Mouse (Mus musculus) right cerebral cortex, postnatal 36 days (tissue): ENCODE measurements around the gene Tmem132c.
"Not testable (repeated sequence)": the region's sequence is repeated elsewhere in the genome, so short reads cannot be mapped to it uniquely, and the experiment has no call there.

ENCODE experiments used
- DNase-seq, 2 experiments: peaks; one replicate each; pipeline ENCODE4 v3.0.0; 2022; ENCODE audit warnings: low spot score in 2 of 2, mixed read lengths in 1 of 2

Gene Tmem132c

GRCm38 (mm10) chr5:127344721-127345120 lies 103.1 kb downstream of the Tmem132c start:
- no peak for DNase-seq

- DNase-seq: no peak
Measured at GRCm38 (mm10) chr5:127346364-127346763, 104.8 kb downstream of the Tmem132c start.

GRCm38 (mm10) chr5:127347053-127347748 lies 105.6 kb downstream of the Tmem132c start:
- no peak for DNase-seq

- DNase-seq: no peak
Measured at GRCm38 (mm10) chr5:127349221-127350065, 107.8 kb downstream of the Tmem132c start.

GRCm38 (mm10) chr5:127353002-127353401 lies 111.4 kb downstream of the Tmem132c start:
- DNase-seq: no peak

GRCm38 (mm10) chr5:127355836-127356235 lies 114.2 kb downstream of the Tmem132c start:
- no peak for DNase-seq

GRCm38 (mm10) chr5:127357878-127358277 lies 116.3 kb downstream of the Tmem132c start:
- DNase-seq: not testable (repeated sequence)

- DNase-seq: no peak
Measured at GRCm38 (mm10) chr5:127361145-127361544, 119.5 kb downstream of the Tmem132c start.

- DNase-seq: no peak
Measured at GRCm38 (mm10) chr5:127365061-127365460, 123.5 kb downstream of the Tmem132c start.

GRCm38 (mm10) chr5:127368191-127368590 lies 126.6 kb downstream of the Tmem132c start:
- no peak for DNase-seq

GRCm38 (mm10) chr5:127369812-127370211 lies 128.2 kb downstream of the Tmem132c start:
- DNase-seq: no peak

- no peak for DNase-seq
Measured at GRCm38 (mm10) chr5:127370503-127370902, 128.9 kb downstream of the Tmem132c start.

GRCm38 (mm10) chr5:127374251-127374650 lies 132.6 kb downstream of the Tmem132c start:
- peak; percentile 46 to 81 for DNase-seq

GRCm38 (mm10) chr5:127375654-127376053 lies 134.0 kb downstream of the Tmem132c start:
- DNase-seq: peak in 1 of 2 experiments; percentile 21

- no peak for DNase-seq
Measured at GRCm38 (mm10) chr5:127378521-127378920, 136.9 kb downstream of the Tmem132c start.

- DNase-seq: no peak
Measured at GRCm38 (mm10) chr5:127379351-127379750, 137.7 kb downstream of the Tmem132c start.

- DNase-seq: no peak
Measured at GRCm38 (mm10) chr5:127381216-127381615, 139.6 kb downstream of the Tmem132c start.

GRCm38 (mm10) chr5:127382571-127382970 lies 141.0 kb downstream of the Tmem132c start:
- DNase-seq: no peak

GRCm38 (mm10) chr5:127391187-127391586 lies 149.6 kb downstream of the Tmem132c start:
- DNase-seq: no peak

GRCm38 (mm10) chr5:127396889-127397288 lies 155.3 kb downstream of the Tmem132c start:
- DNase-seq: no peak

GRCm38 (mm10) chr5:127398010-127398409 lies 156.4 kb downstream of the Tmem132c start:
- no peak for DNase-seq

GRCm38 (mm10) chr5:127405391-127406000 lies 163.9 kb downstream of the Tmem132c start:
- peak; percentile 6 to 12 for DNase-seq
